ENCODE assay signal across 18 mouse cellular contexts in the genomic region with DNA sequence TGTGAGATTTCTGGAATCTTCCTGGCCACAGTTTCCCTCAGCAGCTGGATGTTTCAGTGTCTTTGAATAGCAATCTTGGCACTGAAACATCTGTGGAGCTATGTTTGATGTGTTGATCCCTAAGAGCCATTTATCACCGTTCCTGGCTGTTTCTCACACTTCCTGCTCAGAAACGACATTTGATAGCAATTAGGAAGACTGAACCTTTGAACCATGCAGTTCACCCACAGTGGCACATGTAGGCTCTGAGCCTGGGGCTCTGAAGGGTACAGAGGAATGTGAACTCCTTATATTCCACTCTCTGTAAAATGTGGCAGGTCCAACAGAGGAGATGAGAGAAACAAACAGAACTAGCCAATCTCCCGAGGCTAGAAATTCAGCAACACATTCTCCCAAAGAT.
A peak's percentile ranks its signal among the peaks of the same experiment; 100 is the strongest.
DNase-seq lines count a peak whose midpoint lies in the region; ATAC-seq lines count a peak whose summit lies in the region.
"Had no signal": no experiment of that assay in that cellular context is flagged by ENCODE, and none has a peak within 500 bp of the region (broad histone marks: within the 10 kb centered on the region; RNA-seq: fewer than 3 reads in every experiment).

No protein-coding gene starts in this region.

- H3K9ac ChIP-seq in kidney, embryonic 14.5 days (ENCODE audit: low read depth, low read length) = no peak overlapping the region
- H3K9ac ChIP-seq in midbrain, embryonic 14.5 days (replicated peaks; ENCODE audit: low read length) = no peak overlapping the region
- no peak overlapping the region for H3K9ac ChIP-seq in midbrain, embryonic 13.5 days (replicated peaks)
- H3K9ac ChIP-seq in embryonic facial prominence, embryonic 14.5 days (ENCODE audit: low read depth, low read length) = no peak overlapping the region
- H3K9ac ChIP-seq: heart, embryonic 15.5 days; hindbrain, embryonic 12.5 days; intestine, embryonic 15.5 days; liver, embryonic 13.5 days; midbrain, embryonic 15.5 days had no signal

- no peak overlapping the region for H3K4me2 ChIP-seq in kidney, embryonic 14.5 days (replicated peaks; ENCODE audit: low read depth, low read length)
- H3K4me2 ChIP-seq in midbrain, embryonic 14.5 days (ENCODE audit: low read length) = no peak overlapping the region
- no peak overlapping the region for H3K4me2 ChIP-seq in midbrain, embryonic 13.5 days (replicated peaks)
- H3K4me2 ChIP-seq in embryonic facial prominence, embryonic 14.5 days (ENCODE audit: low read depth, low read length) = no peak overlapping the region
- H3K4me2 ChIP-seq: heart, embryonic 15.5 days; hindbrain, embryonic 12.5 days; intestine, embryonic 15.5 days; liver, embryonic 13.5 days; midbrain, embryonic 15.5 days had no signal

- no peaks in the 10 kb centered on the region for H3K36me3 ChIP-seq in kidney, embryonic 14.5 days (ENCODE audit: control insufficient read depth, insufficient read depth, low read length)
- no peaks in the 10 kb centered on the region for H3K36me3 ChIP-seq in midbrain, embryonic 14.5 days (ENCODE audit: control insufficient read depth, insufficient read depth, low read length)
- H3K36me3 ChIP-seq in midbrain, embryonic 13.5 days = no peaks in the 10 kb centered on the region
- no peaks in the 10 kb centered on the region for H3K36me3 ChIP-seq in embryonic facial prominence, embryonic 14.5 days (ENCODE audit: control insufficient read depth, insufficient read depth, low read length)
- H3K36me3 ChIP-seq: heart, embryonic 15.5 days; hindbrain, embryonic 12.5 days; intestine, embryonic 15.5 days; liver, embryonic 13.5 days; midbrain, embryonic 15.5 days had no signal

- WGBS in kidney, embryonic 14.5 days = 4% methylated on average over 3 of the region's 3 CpGs
- 61% methylated on average over 3 of the region's 3 CpGs for WGBS in midbrain, embryonic 14.5 days
- 71% methylated on average over 3 of the region's 3 CpGs for WGBS in midbrain, embryonic 13.5 days
- 9% methylated on average over 3 of the region's 3 CpGs for WGBS in embryonic facial prominence, embryonic 14.5 days

- no peak overlapping the region for H3K4me3 ChIP-seq in kidney, embryonic 14.5 days (ENCODE audit: low read length)
- no peak overlapping the region for H3K4me3 ChIP-seq in midbrain, embryonic 14.5 days (replicated peaks; ENCODE audit: low read depth, low read length)
- H3K4me3 ChIP-seq in midbrain, embryonic 13.5 days (replicated peaks) = no peak overlapping the region
- no peak overlapping the region for H3K4me3 ChIP-seq in embryonic facial prominence, embryonic 14.5 days (ENCODE audit: low read depth, low read length)
- H3K4me3 ChIP-seq: erythroblast, embryonic 14.5 days; heart, adult 2 months; heart, embryonic 15.5 days; hindbrain, embryonic 12.5 days; intestine, embryonic 15.5 days; liver, embryonic 13.5 days; midbrain, embryonic 15.5 days had no signal

- H3K27ac ChIP-seq in kidney, embryonic 14.5 days (ENCODE audit: low read depth, low read length) = no peak overlapping the region
- H3K27ac ChIP-seq in midbrain, embryonic 14.5 days (replicated peaks; ENCODE audit: low read depth, low read length) = no peak overlapping the region
- no peak overlapping the region for H3K27ac ChIP-seq in midbrain, embryonic 13.5 days
- no peak overlapping the region for H3K27ac ChIP-seq in embryonic facial prominence, embryonic 14.5 days (replicated peaks; ENCODE audit: low read depth, low read length)
- H3K27ac ChIP-seq: heart, adult 2 months; heart, embryonic 15.5 days; hindbrain, embryonic 12.5 days; intestine, embryonic 15.5 days; liver, embryonic 13.5 days; midbrain, embryonic 15.5 days had no signal

- H3K4me1 ChIP-seq in kidney, embryonic 14.5 days (ENCODE audit: control insufficient read depth, insufficient read depth, low read length) = peaks cover 7% of the 10 kb centered on the region; the same call in 1 of the 2 replicates
- peaks cover 21% of the 10 kb centered on the region for H3K4me1 ChIP-seq in midbrain, embryonic 14.5 days (ENCODE audit: control insufficient read depth, insufficient read depth, low read length)
- peaks cover 20% of the 10 kb centered on the region for H3K4me1 ChIP-seq in midbrain, embryonic 13.5 days (replicated peaks)
- peaks cover 6% of the 10 kb centered on the region for H3K4me1 ChIP-seq in embryonic facial prominence, embryonic 14.5 days (ENCODE audit: control insufficient read depth, insufficient read depth, low read length)
- H3K4me1 ChIP-seq: intestine, embryonic 15.5 days; liver, embryonic 13.5 days had no signal

- H3K27me3 ChIP-seq in kidney, embryonic 14.5 days (ENCODE audit: control insufficient read depth, insufficient read depth, low read length) = no peaks in the 10 kb centered on the region
- H3K27me3 ChIP-seq in midbrain, embryonic 14.5 days (ENCODE audit: control insufficient read depth, insufficient read depth, low read length) = no peaks in the 10 kb centered on the region
- H3K27me3 ChIP-seq in midbrain, embryonic 13.5 days = no peaks in the 10 kb centered on the region
- H3K27me3 ChIP-seq in embryonic facial prominence, embryonic 14.5 days (replicated peaks; ENCODE audit: control insufficient read depth, insufficient read depth, low read length) = no peaks in the 10 kb centered on the region
- H3K27me3 ChIP-seq: heart, embryonic 15.5 days; hindbrain, embryonic 12.5 days; intestine, embryonic 15.5 days; liver, embryonic 13.5 days; midbrain, embryonic 15.5 days had no signal

- ATAC-seq in kidney, embryonic 14.5 days (ENCODE audit: low FRiP score, low TSS enrichment) = peak; percentile 74
- ATAC-seq in midbrain, embryonic 14.5 days (ENCODE audit: low FRiP score, low TSS enrichment) = no peak
- no peak for ATAC-seq in midbrain, embryonic 13.5 days
- no peak for ATAC-seq in embryonic facial prominence, embryonic 14.5 days (ENCODE audit: low read depth)
- ATAC-seq: forebrain, embryonic 16.5 days; intestine, embryonic 15.5 days; midbrain, embryonic 15.5 days had no signal

- H3K9me3 ChIP-seq in kidney, embryonic 14.5 days (ENCODE audit: control insufficient read depth, low read length) = no peaks in the 10 kb centered on the region
- H3K9me3 ChIP-seq in midbrain, embryonic 14.5 days (ENCODE audit: control insufficient read depth, low read length) = no peaks in the 10 kb centered on the region
- H3K9me3 ChIP-seq in midbrain, embryonic 13.5 days = no peaks in the 10 kb centered on the region
- H3K9me3 ChIP-seq in embryonic facial prominence, embryonic 14.5 days (ENCODE audit: control insufficient read depth, low read length) = no peaks in the 10 kb centered on the region
- H3K9me3 ChIP-seq: heart, embryonic 15.5 days; hindbrain, embryonic 12.5 days; intestine, embryonic 15.5 days; liver, embryonic 13.5 days; midbrain, embryonic 15.5 days had no signal

- DNase-seq in kidney, postnatal 14 days = no peak
- DNase-seq in midbrain, embryonic 14.5 days = peak; percentile 20
- peak; percentile 45 for DNase-seq in embryonic facial prominence, embryonic 14.5 days (ENCODE audit: low spot score)
- no peak for DNase-seq in frontal cortex, postnatal 25 days (ENCODE audit: low spot score in 2 of 2)
- no peak for DNase-seq in gastrocnemius, adult 18-20 months (ENCODE audit: low spot score)
- DNase-seq: cerebellum, adult 9-10 months; heart, adult 2 months; liver, embryonic 13.5 days; right cerebral cortex, adult 18-20 months; thymus, adult 18-20 months had no signal

Comparison
In these comparisons a context has a peak if more than half of its experiments do, and no peak if none do; other contexts are left out.
1. DNase-seq: peak in midbrain, embryonic 14.5 days (single experiment) and embryonic facial prominence, embryonic 14.5 days (single experiment); none in kidney, postnatal 14 days (single experiment), frontal cortex, postnatal 25 days (0 of 2) and gastrocnemius, adult 18-20 months (single experiment).